Mouse (Mus musculus) gonadal fat pad, adult 2 months (tissue): ENCODE measurements around the gene Unc13b. TPM values are rescaled to one million over a fixed set of nuclear protein-coding genes. Genes with fewer than 3 reads are reported as not detected.
A peak's percentile ranks its signal among the peaks of the same experiment; 100 is the strongest.

ENCODE experiments used
- DNase-seq: peaks from one replicate; pipeline ENCODE4 v3.0.0-alpha.2; 2012; ENCODE audit warnings: low read depth
- polyA plus RNA-seq: library from polyadenylated mRNA; depleted of rRNA; stranded (reverse); fragments of >200 nt; gene quantifications from 2 replicates; pipeline ENCODE4 v1.2.3, GENCODE M21; 2012

Gene Unc13b
- polyA plus RNA-seq, 1 experiment = 22.4 TPM

- DNase-seq = no peak
Measured at GRCm38 (mm10) chr4:43217997-43218396, 159.2 kb downstream of the Unc13b start.

- DNase-seq = no peak
Measured at GRCm38 (mm10) chr4:43231821-43232220, 173.1 kb downstream of the Unc13b start.

- no peak for DNase-seq
Measured at GRCm38 (mm10) chr4:43232985-43233384, 174.2 kb downstream of the Unc13b start.

GRCm38 (mm10) chr4:43233489-43233888 is 174.7 kb downstream of the Unc13b start:
- no peak for DNase-seq

GRCm38 (mm10) chr4:43236898-43237297 is 178.1 kb downstream of the Unc13b start:
- DNase-seq = no peak

- DNase-seq = no peak
Measured at GRCm38 (mm10) chr4:43240716-43241115, 182.0 kb downstream of the Unc13b start.

GRCm38 (mm10) chr4:43244022-43244421 is 185.3 kb downstream of the Unc13b start:
- no peak for DNase-seq

- no peak for DNase-seq
Measured at GRCm38 (mm10) chr4:43245776-43246175, 187.0 kb downstream of the Unc13b start.

GRCm38 (mm10) chr4:43248026-43248425 is 189.3 kb downstream of the Unc13b start:
- DNase-seq = no peak

- DNase-seq = no peak
Measured at GRCm38 (mm10) chr4:43248909-43249308, 190.2 kb downstream of the Unc13b start.

- DNase-seq = no peak
Measured at GRCm38 (mm10) chr4:43251269-43251668, 192.5 kb downstream of the Unc13b start.

- DNase-seq = no peak
Measured at GRCm38 (mm10) chr4:43257040-43257439, 198.3 kb downstream of the Unc13b start.

- DNase-seq = no peak
Measured at GRCm38 (mm10) chr4:43258556-43258955, 199.8 kb downstream of the Unc13b start.

GRCm38 (mm10) chr4:43259435-43259834 is 200.7 kb downstream of the Unc13b start:
- peak; percentile 54 for DNase-seq

GRCm38 (mm10) chr4:43260096-43260495 is 201.3 kb downstream of the Unc13b start:
- DNase-seq = no peak

- no peak for DNase-seq
Measured at GRCm38 (mm10) chr4:43262821-43263220, 204.1 kb downstream of the Unc13b start.

GRCm38 (mm10) chr4:43266146-43266545 is 207.4 kb downstream of the Unc13b start:
- DNase-seq = no peak

- DNase-seq = no peak
Measured at GRCm38 (mm10) chr4:43266623-43267322, 208.0 kb downstream of the Unc13b start, which contains the start of gene Atp8b5. Gene Atp8b5, plus strand, starts transcription at chr4:43267159.

GRCm38 (mm10) chr4:43267323-43267658 is 208.5 kb downstream of the Unc13b start:
- no peak for DNase-seq

- no peak for DNase-seq
Measured at GRCm38 (mm10) chr4:43285476-43285875, 226.7 kb downstream of the Unc13b start.

- no peak for DNase-seq
Measured at GRCm38 (mm10) chr4:43287305-43287704, 228.6 kb downstream of the Unc13b start.

GRCm38 (mm10) chr4:43294001-43294400 is 235.2 kb downstream of the Unc13b start:
- DNase-seq = no peak

GRCm38 (mm10) chr4:43309696-43310338 is 251.1 kb downstream of the Unc13b start:
- no peak for DNase-seq
